Mouse (Mus musculus): ENCODE results near the gene Atp6v0a1.

Atp6v0a1 gene

DNA sequence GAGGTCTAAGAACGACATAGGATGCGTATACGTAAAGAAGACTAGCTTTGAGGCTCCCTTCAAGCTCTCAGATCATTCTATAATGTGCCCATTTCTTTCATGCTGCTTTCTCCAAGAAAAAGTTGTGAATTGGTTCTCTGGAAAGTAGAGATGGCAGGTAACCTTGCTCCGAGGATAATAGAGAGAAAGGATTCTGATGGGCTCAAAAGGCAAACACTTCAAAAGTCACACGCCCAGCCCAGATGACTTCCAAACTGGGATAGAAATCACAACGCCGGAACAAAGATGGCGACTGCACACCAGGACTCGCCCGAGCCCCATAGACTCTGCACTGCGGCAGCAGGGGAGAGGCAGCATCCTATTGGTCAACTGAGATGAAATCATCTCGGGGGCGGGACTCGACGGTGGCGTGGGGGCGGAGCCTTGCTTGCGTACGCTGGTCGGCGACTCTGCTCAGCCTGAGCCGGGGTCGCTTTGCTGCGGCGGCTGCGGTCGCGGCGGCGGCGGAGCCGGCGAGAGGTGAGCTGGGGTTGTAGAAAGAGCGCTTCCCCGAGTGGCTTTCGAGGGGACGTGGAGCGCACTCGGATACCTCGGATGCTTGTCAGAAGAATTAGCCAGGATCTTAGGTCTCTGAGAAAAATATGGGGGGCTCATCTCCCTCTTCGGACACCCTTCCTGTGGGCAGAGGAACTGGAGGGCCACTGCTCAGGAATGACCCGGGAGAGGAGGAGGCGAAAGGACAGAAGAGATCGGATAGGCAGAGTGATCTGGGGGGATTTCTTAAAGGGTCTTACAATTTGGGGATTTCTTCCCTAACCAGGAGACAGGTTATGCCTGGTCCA lies at the start of gene Atp6v0a1:
Atp6v0a1 (plus strand) TSS at position 407 of the 842 bp plus-strand sequence.
- DNase-seq, result peak; percentile 98

DNA sequence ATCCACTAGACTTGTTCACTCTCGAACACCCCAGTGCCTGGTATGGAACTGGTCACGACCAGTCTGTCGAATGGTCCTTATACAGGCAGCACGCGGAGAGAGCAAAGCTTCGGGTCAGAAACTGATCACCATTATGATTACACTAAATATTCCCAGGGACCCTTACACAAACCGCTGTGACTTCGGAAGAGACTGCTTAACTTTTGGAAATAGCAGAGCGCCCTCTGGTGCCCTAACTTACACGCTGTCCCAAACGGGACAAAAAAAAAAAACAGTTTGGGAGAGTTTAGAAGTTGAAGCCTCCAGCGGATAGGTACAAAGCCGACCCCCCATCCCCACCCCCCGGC lies 49.8 kb upstream of the Atp6v0a1 start:
- no peak for DNase-seq

DNA sequence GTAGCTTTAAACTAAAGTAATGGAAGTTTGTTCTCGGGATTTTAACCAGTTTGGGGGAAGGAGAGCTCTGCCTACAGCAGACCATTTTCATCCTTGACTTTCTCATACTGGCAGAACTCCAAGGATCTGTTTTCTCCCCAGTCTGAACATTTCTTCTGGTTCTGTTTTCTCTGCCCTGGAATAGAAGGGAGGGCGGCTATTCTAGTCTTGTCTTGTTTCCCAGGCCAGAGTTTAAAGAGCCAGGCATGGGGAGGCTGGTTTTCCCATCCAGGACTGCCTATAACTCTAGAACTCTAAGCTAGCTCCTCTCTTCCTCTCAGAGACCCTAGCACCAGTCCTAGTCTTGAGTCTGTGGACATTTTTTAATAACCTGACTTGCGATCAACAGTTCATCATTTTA lies 49.4 kb upstream of the Atp6v0a1 start:
- no peak for DNase-seq

DNA sequence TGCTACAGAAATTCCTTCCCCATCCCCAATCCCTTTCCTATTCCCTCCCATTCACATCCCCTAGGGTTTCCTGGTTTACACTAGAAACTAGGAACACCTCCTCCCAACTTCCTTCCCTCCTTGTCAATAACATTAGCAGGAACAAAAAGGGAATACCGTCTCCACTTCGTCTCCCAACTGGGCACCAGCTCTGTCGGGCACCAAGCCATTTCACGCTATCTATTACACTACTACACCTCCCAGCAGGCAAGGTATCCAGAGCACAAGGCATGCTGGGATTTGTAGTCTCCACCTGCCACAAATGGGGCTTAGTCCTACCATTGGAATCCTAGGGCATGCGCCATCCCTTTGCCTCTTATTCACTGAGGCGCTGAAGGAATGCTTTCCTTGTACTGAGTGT lies 48.7 kb upstream of the Atp6v0a1 start:
- DNase-seq, result peak; percentile 28

DNA sequence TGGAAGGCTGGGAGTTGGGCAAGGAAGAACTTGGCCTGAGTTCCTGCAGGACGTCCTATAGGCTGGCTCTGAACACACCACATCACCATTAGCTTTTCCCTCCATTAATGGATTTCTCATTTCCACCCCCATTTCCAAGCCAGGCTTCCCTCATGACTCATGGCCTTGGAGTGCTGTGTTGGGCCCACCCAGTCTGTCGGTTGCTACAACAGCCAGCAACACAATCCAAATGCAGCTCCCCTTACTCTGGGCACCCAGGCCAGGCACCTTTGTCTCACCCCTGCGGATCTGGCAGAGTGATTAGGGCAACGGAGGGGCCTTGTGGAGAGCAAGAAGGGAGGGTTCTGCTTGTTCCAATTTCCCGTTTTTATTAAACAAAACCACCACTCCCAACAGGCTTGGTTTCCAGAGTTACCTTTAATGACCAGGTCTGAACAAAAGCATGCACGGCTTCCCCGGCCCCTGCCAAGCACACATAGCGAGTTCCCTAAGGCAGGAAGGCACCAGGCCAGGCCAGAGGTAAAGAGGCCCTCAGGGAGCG lies 46.8 kb upstream of the Atp6v0a1 start:
- no peak for DNase-seq

DNA sequence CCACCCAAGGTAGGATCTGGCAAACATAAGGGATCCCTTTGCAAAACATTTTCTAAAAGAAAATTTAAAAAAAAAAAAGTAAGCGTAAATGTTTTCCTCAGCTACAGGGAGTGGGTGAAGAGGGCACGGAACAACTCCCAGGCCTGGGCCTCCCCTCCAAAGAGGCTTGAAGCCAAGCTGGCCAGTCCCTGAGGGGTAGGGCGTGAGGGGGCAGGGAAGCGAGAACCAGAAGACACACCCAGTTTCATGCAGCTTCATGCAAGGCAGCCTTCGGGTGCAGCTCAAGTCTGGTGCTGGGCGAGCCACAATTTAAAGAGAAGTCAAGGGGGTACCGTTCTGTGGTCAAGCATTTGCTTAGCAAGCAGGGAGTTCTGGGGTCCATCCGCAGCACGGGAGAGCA lies 45.6 kb upstream of the Atp6v0a1 start:
- no peak for DNase-seq

DNA sequence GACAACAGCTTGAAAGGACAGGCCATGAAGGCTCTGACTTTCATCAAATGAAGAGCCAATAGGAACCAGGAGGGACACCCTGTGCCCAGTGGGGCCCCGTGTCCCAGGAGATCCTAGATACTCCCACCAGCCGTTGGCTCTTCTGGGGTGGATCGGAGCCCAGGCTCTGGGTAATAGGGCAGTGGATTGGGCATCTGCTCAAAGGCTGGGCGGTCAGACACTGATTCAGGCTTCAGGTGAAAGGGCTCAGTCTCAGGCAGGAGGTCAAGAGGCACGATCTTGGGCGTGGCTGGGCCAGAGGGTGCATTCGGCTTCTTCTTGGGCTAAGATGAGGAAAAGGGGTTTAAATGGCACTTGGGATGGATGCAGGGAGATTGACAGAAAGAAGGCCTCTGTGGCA lies 45.1 kb upstream of the Atp6v0a1 start:
- DNase-seq, result no peak

DNA sequence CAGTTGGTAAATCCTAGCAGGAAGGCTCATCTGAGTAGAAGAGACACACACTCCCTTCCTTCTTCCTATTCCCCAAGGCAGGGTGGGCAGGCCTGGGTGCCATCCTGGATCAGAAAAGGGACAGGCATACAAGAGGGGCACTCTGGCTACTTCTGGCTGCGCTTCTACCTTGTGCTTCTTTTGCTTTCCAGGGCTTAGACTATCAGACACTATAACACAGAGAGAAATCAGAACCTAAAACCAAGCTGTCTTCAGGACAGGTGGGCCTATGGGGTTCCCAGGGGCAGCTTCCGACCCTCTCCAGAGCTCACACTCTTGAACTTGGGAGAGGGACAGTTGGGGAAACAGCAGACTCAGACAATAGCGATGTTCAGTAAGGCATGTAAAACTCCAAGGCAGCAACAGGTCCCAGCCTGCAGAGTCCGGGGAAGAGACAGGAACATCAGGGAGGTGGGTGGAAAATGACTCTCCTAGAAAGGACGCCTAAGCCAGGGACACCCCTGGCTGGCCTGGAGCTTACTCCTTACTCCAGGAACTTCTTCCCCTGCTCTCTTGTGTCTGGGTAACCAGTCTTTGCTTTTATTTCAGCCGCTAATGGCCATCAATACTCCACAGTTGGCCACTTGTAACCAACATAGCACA lies 44.2 kb upstream of the Atp6v0a1 start:
- DNase-seq, result no peak

DNA sequence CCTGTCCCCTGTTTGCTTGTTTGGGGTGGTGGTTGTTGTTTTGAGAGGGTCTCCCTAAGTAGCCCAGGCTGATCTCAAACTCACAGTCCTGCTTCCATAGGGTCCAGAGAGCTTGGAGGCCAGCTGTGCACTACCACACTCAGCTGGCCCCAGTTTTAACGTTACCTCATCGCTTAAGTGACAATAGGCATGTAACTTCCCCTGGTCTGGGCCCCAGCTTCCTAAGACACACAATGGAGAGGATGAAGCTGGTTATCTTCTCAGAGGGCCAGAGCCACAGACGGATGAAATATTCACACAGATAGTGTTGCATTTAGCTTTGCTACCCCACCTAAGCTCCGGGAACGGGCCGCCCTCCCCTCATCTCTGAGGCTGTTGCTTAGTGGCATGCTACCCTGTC lies 43.5 kb upstream of the Atp6v0a1 start:
- DNase-seq, result no peak

DNA sequence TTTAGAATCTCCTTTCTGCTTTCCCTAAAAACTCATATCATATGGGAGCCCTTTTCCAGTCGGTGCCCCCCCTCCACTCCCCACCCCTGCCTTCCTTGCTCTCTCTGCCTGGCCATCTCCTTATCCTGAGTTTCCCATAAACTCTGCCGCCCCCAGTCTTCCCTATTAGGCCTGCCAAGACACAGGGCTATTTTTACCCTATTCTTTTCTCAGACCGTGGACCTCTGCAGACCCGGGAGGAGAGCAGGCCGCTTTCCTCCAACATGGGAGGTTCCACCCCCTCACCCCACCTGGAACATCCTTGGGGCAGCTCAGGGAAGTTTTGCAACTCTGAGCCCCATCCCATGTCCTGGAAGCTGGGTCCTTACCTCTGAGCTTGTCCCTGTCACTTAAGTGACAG lies 41.9 kb upstream of the Atp6v0a1 start:
- no peak for DNase-seq

DNA sequence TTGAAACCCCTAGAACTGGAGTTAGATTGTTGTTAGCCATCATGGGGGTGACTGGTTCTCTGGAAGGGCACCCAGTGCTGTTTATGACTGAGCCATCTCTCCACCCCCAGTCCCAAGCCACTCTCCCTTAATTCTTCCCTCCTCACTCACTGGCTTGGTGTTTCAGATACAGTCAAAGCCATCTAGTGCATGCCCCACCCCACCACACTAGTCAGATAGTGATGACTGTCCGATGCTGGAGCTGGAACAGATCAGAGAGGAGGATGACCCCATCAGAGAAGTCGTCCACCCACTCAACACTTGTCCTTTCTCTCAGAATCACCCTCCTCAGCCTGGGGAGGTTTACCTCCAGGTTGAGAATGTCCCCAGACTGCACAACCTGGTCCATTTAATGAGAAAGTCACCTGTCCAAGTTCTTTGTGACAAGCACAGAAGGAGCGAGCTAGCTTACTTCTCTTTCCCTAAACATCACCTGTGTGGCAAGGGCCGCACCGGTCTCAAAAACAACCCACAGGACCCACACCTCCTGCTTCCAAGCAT lies 41.3 kb upstream of the Atp6v0a1 start:
- DNase-seq, result no peak

DNA sequence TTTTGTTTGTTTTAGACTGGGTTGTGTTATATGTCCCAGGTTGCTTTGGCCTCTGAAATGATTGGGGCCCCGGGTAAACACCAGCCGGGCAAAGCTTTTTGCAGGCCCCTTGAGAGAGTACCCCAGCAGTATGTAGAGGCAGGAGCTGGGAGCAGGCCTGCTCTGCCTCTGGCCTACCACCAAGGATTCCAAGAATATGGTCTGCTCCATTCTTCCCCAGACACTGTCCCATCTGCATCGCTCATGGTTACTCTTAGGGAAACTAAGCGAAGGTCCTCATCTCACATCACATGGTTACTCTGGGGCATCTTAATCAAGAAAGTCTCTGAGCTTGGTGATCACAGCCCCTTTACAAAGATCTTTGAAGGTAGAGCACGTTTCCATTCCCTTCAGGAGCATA lies 40.8 kb upstream of the Atp6v0a1 start:
- no peak for DNase-seq

DNA sequence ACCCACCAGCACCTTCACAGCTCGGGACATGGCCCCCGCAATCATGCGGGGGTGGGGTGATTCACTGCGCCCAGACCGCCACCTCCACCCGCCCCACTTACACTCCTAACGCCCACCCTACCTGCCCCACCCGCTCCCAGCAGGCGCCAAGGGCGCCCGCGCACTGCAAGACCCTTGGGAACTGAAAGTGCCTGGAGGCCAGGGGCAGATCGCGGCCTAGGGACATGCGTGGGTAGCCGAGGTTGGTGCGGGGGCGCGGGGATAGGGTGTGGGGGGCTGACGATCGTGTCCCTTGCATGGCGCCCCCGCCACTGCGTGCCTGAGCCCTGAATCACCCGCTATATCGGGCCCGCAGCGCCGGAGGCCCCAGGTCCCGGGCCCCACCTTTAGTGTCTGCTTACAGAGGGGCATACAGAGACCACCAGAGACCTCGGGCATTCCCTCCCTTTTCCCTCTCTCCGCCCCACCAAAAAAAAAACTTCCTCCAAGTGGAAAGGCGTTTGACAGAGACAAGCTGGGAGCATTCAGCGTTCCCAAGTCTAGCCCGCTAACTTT lies 40.0 kb upstream of the Atp6v0a1 start:
- no peak for DNase-seq

DNA sequence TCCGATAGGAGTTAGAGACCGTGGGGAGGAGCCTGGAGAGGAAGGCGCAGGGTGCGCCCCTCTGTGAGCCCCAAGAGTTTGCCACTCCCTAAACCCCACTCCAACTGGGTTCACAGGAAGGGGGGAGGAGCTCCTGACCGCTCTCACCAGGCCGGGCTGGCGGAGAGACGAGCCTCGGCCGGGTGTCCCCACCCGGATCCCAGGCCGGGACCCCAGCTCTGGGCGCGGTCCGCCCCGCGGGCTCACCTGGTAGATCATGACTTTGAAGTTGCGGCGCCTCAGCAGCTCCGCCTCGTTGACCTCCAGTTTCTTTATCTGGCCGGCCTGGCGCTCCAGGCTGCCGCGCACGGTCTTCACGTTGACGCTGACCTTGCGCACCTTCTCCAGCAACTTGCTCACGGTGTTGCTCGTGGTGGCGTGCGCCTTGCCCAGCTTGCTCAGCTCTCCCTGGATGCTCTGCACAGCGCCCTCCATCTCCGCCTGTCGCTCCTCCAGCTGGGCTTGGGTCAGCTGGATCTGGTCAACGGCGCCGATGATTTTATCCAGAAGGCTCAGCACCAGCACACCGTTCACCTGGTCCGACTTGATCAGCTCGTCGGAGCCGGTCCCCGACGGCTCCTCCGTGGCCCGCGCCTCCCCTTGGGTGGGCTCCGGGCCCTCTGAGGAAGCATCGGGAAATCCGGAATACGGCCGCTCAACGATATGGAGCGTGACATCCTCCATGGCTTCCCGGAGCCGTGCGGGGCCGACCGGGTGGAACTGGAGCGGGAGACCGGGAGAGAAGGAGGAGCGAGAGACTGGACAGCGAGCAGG lies 39.3 kb upstream of the Atp6v0a1 start:
- DNase-seq, result no peak

DNA sequence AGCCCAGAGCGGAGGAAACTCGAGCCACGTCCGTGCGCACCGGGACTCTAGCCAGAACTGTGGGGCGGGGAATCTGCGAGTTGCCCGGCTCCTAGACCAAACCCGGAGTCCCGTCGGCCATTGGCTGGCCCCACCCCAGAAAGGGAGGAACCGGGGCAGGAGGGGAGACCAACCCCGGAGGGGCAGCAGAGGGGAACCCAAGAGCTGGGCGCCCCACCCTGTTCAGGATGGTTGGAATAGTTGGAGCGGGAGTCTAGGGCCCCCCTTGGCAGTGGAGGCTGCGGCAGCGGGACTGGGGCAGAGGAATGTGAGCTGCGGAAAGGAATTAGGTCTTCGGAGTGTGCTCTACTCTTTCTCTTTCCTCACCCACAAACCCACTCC lies 38.7 kb upstream of the Atp6v0a1 start, which contains the start of gene Cavin1:
Cavin1 (minus strand) TSS at position 331 of the 381 bp plus-strand sequence.
- DNase-seq, result no peak

DNA sequence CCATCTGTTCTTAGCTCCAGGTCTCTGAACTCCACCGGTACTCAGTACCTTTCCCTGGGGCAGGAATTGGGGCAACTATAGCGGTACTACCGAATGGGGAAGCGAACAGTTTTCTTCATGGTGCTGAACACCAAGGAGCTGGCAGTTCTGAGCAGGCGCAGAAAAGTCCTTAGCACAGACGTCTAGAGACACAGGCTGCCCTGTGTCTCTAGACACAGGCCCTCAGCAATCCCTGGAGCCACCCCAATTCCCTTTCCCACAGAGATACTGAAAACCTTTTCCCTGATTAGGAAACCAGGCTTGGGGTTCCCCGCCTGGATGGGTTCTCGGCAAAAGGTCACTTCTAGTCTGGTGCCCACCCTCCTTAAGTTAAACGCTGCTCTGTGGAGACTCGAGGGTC lies 37.8 kb upstream of the Atp6v0a1 start:
- DNase-seq, result no peak

DNA sequence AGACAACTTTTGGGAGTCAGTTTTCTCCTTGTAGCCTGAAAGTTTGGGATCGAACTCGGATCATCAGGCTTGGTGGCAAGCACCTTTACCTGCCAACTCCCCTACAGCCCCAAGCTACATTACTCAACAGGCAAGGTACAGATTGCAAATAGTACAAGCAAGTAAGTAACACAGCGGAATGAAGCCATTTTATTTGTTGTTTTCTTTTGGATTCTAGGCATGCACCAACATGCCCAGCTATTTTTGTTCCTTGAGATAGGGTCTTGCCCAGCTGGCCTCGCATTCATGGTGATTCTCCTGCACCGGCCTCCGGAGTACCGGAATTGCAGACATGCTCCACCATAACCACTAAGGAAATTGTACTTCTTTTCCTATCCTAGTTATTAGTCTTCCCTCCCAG lies 36.0 kb upstream of the Atp6v0a1 start:
- DNase-seq, result no peak

DNA sequence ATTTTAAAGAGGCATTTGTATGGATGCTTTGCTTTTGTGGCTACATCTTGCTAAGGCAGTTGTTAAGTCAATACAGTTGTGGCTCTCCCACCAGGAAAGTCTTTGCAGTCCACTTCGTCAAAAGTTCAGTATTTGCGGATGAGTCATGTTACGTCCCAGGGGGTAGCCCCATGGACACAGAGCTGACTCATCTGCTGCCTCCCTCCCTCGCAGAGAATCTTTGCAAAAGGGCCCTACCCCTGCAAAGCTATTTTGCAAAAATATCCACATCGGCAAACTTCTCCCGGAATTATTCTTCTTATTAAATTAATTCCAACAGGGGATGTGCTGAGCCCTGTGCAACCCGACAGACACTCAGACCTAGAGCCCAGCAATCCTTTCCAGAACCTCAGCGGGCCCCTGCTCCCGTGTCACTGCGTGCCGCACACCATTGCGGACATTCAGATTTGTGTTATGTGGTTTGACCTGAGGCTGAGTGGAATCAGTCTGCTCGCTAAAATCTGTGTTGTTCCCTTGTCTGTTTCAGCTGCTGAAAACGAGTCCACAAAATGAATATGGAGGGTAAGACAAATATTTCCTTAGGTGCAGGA lies 34.8 kb upstream of the Atp6v0a1 start:
- DNase-seq, result no peak

DNA sequence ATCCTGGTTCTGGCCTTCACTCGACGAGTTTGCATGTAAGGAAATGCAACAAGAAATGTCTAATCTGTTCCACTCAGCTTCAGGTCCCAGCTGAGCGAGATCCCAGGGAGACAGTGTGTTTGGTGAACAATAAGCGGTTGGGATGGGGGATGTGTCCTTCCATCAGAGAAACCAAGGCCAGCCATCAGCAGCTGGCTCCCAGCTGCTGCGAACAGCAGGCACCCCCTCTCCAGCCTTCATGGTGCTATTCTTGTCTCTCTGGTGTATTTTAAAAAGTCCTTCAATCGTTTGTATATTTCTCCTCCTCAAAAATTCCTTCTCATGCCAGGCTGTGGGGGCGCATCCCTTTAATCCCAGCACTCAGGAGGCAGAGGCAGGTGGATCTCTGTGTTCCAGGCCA lies 34.0 kb upstream of the Atp6v0a1 start:
- DNase-seq, result no peak

DNA sequence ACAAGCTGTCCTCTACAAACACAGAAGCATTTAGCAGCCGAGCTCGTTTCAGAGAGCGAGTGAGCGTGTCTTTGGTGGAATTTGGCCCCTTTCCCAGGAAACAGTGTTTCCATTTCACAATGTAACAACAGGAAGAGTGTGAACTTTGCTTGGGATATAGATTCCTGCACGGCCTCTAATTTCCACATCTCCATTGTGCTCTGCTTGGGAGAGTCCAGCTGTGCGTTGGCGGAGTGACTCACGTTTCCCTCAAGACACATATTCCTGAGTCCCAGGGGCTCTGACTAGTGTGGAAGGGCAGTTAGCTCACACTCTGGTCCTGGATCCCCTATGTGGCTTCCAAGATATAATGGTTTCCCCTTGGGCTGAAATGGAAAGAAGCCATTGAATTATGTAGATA lies 29.4 kb upstream of the Atp6v0a1 start:
- no peak for DNase-seq

DNA sequence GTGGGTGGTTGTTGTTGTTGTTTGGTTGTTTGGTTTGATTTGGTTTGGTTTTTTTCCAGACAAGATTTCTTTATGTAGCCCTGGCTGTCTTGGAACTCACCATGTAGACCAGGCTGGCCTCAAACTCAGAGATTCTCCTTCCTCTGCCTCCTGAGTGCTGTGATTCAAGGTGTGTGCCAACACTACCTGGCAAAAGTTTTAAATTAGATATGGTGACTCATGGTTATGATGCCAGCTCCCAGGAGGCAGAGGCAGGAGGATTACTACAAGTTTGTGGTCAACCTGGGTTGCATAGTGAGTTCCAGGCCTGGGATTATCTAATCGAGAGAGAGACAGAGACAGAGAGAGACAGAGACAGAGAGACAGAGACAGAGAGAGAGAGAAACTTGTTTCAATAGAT lies 28.8 kb upstream of the Atp6v0a1 start:
- no peak for DNase-seq

DNA sequence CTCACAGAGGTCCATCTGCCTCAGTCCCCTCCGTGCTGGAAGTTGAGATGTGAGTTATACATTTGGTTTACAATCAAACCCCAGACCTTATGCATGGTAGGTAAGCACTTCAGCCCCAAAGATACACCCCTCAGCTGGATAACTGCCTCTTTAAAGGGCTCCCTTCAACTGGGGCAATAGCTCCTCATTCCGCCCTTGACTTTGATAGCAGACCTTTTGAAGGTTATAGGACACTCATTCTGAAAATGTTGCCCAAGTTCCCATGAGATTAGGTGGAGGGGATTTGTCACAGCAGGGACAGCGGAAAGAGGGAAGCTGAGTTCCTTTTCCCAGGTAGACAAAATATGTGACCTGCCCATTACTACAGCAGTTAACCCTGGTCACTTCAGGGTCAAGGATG lies 28.0 kb upstream of the Atp6v0a1 start:
- no peak for DNase-seq

DNA sequence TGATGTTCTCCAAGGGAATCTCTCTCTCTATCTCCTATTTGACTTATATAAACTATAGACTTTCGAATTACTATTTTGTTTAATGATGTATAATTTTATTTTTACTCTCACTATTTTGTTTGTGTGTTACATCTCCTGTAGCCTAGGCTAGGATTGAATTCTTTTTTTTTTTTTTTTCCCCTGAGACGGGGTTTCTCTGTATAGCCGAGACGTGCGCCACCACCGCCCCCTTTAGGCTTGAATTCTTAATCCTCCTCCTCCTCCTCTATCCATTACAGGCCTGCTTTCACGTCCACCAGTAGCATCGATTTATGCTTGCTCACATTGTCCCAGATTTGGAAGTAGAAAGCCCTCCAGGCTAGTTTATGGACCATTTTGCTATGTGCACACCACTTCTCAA lies 27.2 kb upstream of the Atp6v0a1 start:
- DNase-seq, result no peak

Measured in layer of hippocampus, adult 9-11 months (tissue).